Mouse (Mus musculus) myocyte (in vitro differentiated cells): ENCODE data around the gene Slc1a1.

ENCODE experiments used
- CEBPB ChIP-seq: IDR thresholded peaks from 2 replicates; pipeline ENCODE4 v1.6.1; 2011; ENCODE audit warnings: mild to moderate bottlenecking, moderate library complexity; ENCODE audit not compliant: poor library complexity, insufficient read depth, severe bottlenecking
- E2F4 ChIP-seq: IDR thresholded peaks from one replicate; pipeline ENCODE4 v1.6.1; 2011; ENCODE audit warnings: mild to moderate bottlenecking, control low read depth, moderate library complexity; ENCODE audit not compliant: insufficient read depth
- MAX ChIP-seq: IDR thresholded peaks from one replicate; pipeline ENCODE4 v1.6.1; 2011; ENCODE audit warnings: low read depth, mild to moderate bottlenecking, control low read depth
- MYOG ChIP-seq, 3 experiments: IDR thresholded peaks; one replicate each; pipeline ENCODE4 v1.6.1; 2011; ENCODE audit warnings: control low read depth in 2 of 3, low read depth in 2 of 3, mild to moderate bottlenecking in 2 of 3; ENCODE audit not compliant: insufficient read length in 2 of 3, control insufficient read depth in 1 of 3, insufficient read depth in 1 of 3
- POLR2A ChIP-seq: IDR thresholded peaks from one replicate; pipeline ENCODE4 v1.6.1; 2011; ENCODE audit warnings: low read depth, mild to moderate bottlenecking, control low read depth, moderate library complexity; ENCODE audit not compliant: insufficient read length
- POLR2AphosphoS2 ChIP-seq: IDR thresholded peaks from one replicate; pipeline ENCODE4 v1.6.1; 2011; ENCODE audit warnings: low read depth, control low read depth; ENCODE audit not compliant: insufficient read length
- SRF ChIP-seq: IDR thresholded peaks from one replicate; pipeline ENCODE4 v1.6.1; 2011; ENCODE audit warnings: low read depth; ENCODE audit not compliant: control insufficient read depth, insufficient read length
- TCF12 ChIP-seq: IDR thresholded peaks from one replicate; pipeline ENCODE4 v1.6.1; 2011; ENCODE audit warnings: mild to moderate bottlenecking, control low read depth; ENCODE audit not compliant: poor library complexity, insufficient read depth, severe bottlenecking
- USF1 ChIP-seq: IDR thresholded peaks from one replicate; pipeline ENCODE4 v1.6.1; 2011; ENCODE audit warnings: low read depth, mild to moderate bottlenecking, control low read depth, moderate library complexity

DNA sequence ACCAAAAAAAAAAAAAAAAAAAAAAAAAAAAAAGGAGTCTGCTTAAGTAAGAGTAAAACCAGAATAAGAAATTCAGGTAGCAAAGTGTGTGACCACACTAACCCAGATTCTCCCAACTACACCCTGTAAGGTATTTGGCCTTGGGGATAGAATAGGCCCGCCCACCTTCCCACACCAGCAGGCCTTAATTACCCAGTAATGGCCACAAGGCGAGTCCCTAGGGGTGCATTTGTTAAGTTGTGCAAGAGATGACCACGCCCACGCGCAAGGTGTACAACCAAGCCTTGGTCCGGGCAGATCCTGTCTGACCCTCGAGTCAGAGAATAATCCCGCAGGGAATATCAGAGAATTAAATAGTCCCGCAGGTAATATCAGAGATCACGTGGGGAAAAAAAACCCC lies 461 bp upstream of the Slc1a1 start:
- no peak for TF ChIP-seq POLR2A
- no peak for TF ChIP-seq E2F4
- TF ChIP-seq MAX: no peak
- TF ChIP-seq USF1: no peak
- TF ChIP-seq POLR2AphosphoS2: no peak
- TF ChIP-seq MYOG (IDR thresholded peaks at IDR 0.05; ENCODE audit: control insufficient read depth in 1 of 3, insufficient read depth in 1 of 3, insufficient read length in 2 of 3, low read depth in 2 of 3): no peak
- TF ChIP-seq TCF12: no peak
- TF ChIP-seq SRF: no peak
- no peak for TF ChIP-seq CEBPB
